Mouse (Mus musculus) inflammation-experienced regulatory T-cells (primary cell): ENCODE results near the gene Chst8. TPM values are rescaled to one million over a fixed set of nuclear protein-coding genes. Genes with fewer than 3 reads are reported as not detected.

Source experiments
- polyA plus RNA-seq, 2 experiments: library from polyadenylated mRNA; unstranded; fragments of 100-300 nt; shearing (Covaris generic); gene quantifications; one replicate each; pipeline ENCODE4 v1.2.1; 2017

Chst8 gene
- polyA plus RNA-seq = under 1 TPM; 0.29 to 0.82 TPM

DNA sequence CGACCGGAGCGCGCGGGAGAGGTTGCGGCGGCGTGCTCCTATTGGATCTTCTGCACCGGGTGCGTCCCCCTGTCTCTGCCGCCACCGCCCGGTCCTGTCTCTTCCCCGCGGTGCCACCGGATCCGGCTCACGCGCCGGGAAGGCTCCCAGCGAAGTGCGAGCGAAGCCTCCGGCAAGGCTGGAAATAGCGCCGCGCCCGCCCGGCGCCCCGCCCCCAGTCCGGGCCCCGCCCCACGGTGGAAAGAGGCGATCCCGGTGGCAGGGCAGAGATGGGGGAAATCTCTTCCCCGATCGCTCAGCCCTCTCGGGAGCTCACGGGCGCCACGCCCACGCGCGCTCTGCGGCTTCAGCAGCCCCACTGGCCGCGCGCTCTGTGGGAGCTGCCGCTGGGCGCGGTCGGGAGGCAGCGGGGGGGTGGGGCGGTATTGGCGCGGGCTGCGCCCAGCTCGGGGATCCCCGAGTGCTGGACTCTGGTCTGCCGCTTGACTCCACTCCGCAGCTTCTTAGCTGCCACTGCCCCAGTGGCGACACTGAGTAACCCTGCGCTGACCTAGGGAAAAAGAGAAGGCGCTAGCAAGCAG is at the start of gene Chst8:
Gene Chst8, minus strand, starts transcription at position 181 of the 581 bp plus-strand sequence.

DNA sequence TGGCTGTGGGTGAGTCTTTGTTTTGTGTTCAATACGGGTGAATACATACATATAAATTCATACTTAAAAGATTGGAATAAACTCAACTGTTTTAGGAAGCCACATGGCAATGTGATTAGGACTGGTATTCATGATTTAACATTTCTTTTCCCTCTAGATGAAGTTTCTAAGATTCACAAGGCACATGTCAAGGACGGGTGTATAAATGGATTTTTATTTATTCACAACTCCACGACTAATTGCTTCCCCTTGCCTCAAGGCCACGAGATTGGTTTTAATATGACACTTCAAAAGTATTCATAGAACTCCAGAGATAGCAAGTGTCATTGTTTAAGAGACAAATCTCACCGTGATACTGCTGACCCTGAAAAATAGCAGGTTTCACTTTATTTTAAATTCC is 155.9 kb downstream of the Chst8 start, which contains the start of gene Kctd15:
Gene Kctd15, minus strand, starts transcription at position 101 of the 400 bp plus-strand sequence.

Other genes with a start within 250 kb of the Chst8 start
- gene Kctd15, start 156.0 kb downstream of the Chst8 start, polyA plus RNA-seq = under 1 TPM; 0.34 to 0.39 TPM
- 10 to 100 TPM; 48.5 to 55.1 TPM for gene Pepd, start 99.7 kb upstream of the Chst8 start, polyA plus RNA-seq
- gene Cebpg, start 243.9 kb upstream of the Chst8 start, polyA plus RNA-seq = 10 to 100 TPM; 28.6 to 36.0 TPM